ENCODE assay signal across 28 mouse cellular contexts in the genomic region with DNA sequence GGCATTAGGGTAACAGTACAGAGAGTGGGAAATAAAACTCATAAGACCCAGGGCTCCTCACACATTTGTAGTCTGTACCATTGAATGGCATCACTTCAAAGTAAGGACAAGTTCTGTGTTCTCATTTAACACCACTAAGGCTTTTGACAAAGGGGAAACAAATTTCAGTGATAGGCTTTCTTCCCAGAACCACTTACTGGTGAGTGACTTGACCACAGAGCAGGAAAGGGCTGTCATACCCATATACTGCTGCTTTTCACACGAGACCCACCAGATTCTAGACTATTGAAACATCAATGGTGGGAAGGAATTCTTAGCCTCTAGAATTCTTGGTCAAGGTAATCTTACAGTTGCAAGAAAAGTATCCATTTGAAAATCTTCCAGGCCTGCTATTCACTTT. TPM values are rescaled to one million over a fixed set of nuclear protein-coding genes. Genes with fewer than 3 reads are reported as not detected.
"Had no signal": no experiment of that assay in that cellular context is flagged by ENCODE, and none has a peak within 500 bp of the region (broad histone marks: within the 10 kb centered on the region; RNA-seq: fewer than 3 reads in every experiment).

No protein-coding gene starts in this region.

- DNase-seq: left cerebral cortex, postnatal 4 days; liver; liver, embryonic 13.5 days; liver, postnatal 0 days; lung, adult 18-20 months; lung, adult 2 months; lung, embryonic 14.5 days; lung, postnatal 10 days; lung, postnatal 14 days; lung, postnatal 36 days; lung, postnatal 4 days; midbrain, embryonic 14.5 days had no signal

- ATAC-seq: liver, embryonic 12.5 days; liver, postnatal 0 days; lung, postnatal 0 days; midbrain, embryonic 13.5 days; midbrain, embryonic 15.5 days; midbrain, embryonic 16.5 days had no signal

RNA-seq across cellular contexts. Expression of gene Olfr90, which starts 3.9 kb away (rescaled TPM):
- total RNA-seq: left cerebral cortex, adult 8-10 months; left cerebral cortex, postnatal 10 days; left cerebral cortex, postnatal 25 days; left cerebral cortex, postnatal 36 days; left cerebral cortex, postnatal 4 days; liver, adult 2 months; megakaryocyte progenitor cell, adult 5-6 weeks; megakaryocyte-erythroid progenitor cell, adult 5-6 weeks; midbrain, postnatal 0 days; monocyte, adult 5-6 weeks had no signal

RNA-seq across cellular contexts. Expression of gene Olfr91, which starts 5.9 kb away (rescaled TPM):
- total RNA-seq: left cerebral cortex, adult 2 months; left cerebral cortex, adult 8-10 months; left cerebral cortex, postnatal 10 days; left cerebral cortex, postnatal 14 days; left cerebral cortex, postnatal 25 days; left cerebral cortex, postnatal 36 days; left cerebral cortex, postnatal 4 days; liver, adult 2 months; megakaryocyte progenitor cell, adult 5-6 weeks; megakaryocyte-erythroid progenitor cell, adult 5-6 weeks; midbrain, postnatal 0 days; monocyte, adult 5-6 weeks had no signal

RNA-seq across cellular contexts. Expression of gene Olfr92, which starts 27.7 kb away (rescaled TPM):
- total RNA-seq: left cerebral cortex, adult 2 months; left cerebral cortex, adult 8-10 months; left cerebral cortex, postnatal 10 days; left cerebral cortex, postnatal 14 days; left cerebral cortex, postnatal 25 days; left cerebral cortex, postnatal 36 days; left cerebral cortex, postnatal 4 days; liver, adult 2 months; megakaryocyte progenitor cell, adult 5-6 weeks; megakaryocyte-erythroid progenitor cell, adult 5-6 weeks; midbrain, postnatal 0 days had no signal
